Mouse (Mus musculus) naive thymus-derived CD4-positive, alpha-beta T cell, adult 5 months (primary cell): Measurements from ENCODE around the gene 4930470P17Rik. TPM values are rescaled to one million over a fixed set of nuclear protein-coding genes. Genes with fewer than 3 reads are reported as not detected.

Experiments used
- polyA plus RNA-seq: library from polyadenylated mRNA; unstranded; fragments of 100-300 nt; shearing (Covaris generic); gene quantifications from one replicate; pipeline ENCODE4 v1.2.1, GENCODE M21; 2017

4930470P17Rik gene
- polyA plus RNA-seq = not detected

DNA sequence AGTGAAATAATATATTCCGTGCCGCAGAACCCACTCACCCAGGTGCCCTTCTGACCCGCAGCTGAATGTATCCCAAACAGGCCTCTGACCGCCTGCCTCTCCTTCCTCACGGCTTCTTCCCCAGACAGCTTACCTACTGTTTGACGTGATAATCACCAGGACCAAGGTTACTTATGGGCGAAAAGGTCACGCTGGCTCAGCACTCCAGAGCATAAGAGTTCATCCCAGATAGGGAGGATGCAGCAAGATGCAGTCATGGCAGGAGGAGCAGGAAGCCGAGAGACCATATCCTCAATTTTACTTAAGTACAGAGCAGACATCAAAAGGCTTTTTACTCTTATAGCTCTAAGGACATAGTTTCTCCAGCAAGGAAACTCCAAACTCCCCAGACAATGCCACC, at the start of gene 4930470P17Rik:
Gene 4930470P17Rik, minus strand, starts transcription at position 101 of the 400 bp plus-strand sequence.

Other genes with a start within 250 kb of the 4930470P17Rik start
- gene Bcas1, start 174.2 kb downstream of the 4930470P17Rik start, polyA plus RNA-seq = 0.55 TPM
- gene Pfdn4, start 105.6 kb downstream of the 4930470P17Rik start, polyA plus RNA-seq = 24.7 TPM
- not detected for gene Cyp24a1, start 104.9 kb downstream of the 4930470P17Rik start, polyA plus RNA-seq
- not detected for gene Dok5, start 129.8 kb upstream of the 4930470P17Rik start, polyA plus RNA-seq